Mouse (Mus musculus) spleen, adult 2 months (tissue): ENCODE results near the gene Larp7.

Source experiments
- CTCF ChIP-seq: fragments of 200-500 bp; IDR thresholded peaks from 2 replicates; pipeline ENCODE4 v1.5.1; 2011; ENCODE audit warnings: mild to moderate bottlenecking, inconsistent platforms; ENCODE audit not compliant: insufficient read depth, insufficient read length, insufficient replicate concordance; ENCODE audit errors: extremely low read depth
- POLR2A ChIP-seq: fragments of 200-500 bp; IDR thresholded peaks from 2 replicates; pipeline ENCODE4 v1.6.1; 2011; ENCODE audit warnings: low read depth, low read length, inconsistent platforms

DNA sequence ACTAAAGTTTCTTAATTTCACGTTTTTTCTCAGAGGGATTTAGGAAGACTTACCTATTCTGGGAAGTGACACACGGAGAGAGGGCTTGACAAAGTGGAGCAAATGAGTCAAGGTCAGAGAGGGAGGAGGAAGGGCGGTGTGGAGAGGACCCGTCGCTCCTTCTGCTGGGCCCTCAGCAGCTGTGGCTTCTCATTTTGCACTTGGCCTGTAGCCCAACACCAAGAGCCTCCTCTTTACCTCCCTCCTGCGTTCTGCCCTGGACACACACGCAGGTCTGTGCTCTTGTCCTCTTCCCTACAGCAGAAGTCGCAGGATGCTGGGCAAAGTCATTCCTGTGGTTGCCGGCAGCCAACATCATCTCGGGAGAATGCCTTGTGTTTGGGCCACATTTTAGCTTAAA is 32.0 kb downstream of the Larp7 start:
- TF ChIP-seq POLR2A (no peak), CTCF (no peak)
